Mouse (Mus musculus) Patski (cell line): Measurements from ENCODE around the gene Gm4881. TPM values are rescaled to one million over a fixed set of nuclear protein-coding genes. Genes with fewer than 3 reads are reported as not detected.

Experiments used
- ATAC-seq: fragments of 100-300 bp; one replicate; pipeline ENCODE4 v1.8.0; 2021
- CTCF ChIA-PET: fragments of 350-600 bp; sonication (Branson Sonifier 250); formaldehyde crosslinking; loops from one replicate; lab custom pipeline; 2022; ENCODE audit warnings: inconsistent platforms; lab: Charles Lee
- POLR2A ChIA-PET: fragments of 350-600 bp; sonication (Branson Sonifier 250); formaldehyde crosslinking; loops from one replicate; lab custom pipeline; 2022; ENCODE audit warnings: antibody characterized with exemption, inconsistent platforms; lab: Charles Lee
- DNase-seq: peaks from one replicate; pipeline ENCODE4 v3.0.0-alpha.2; 2011; ENCODE audit warnings: low read depth, low spot score
- H3K27me3 ChIP-seq: fragments of 371-371 bp; one replicate; pipeline ENCODE4 v1.5.1; 2021
- CTCF ChIP-seq: fragments of 100-300 bp; IDR thresholded peaks from one replicate; pipeline ENCODE4 v1.5.1; 2021
- in situ Hi-C: fragments of 300-500 bp; cut with MboI; formaldehyde crosslinking; loops from 3 replicates; pipeline ENCODE4 v1.11.1; 2018; ENCODE audit warnings: low pct_unique_long_range_greater_than_20kb, mixed read lengths
- polyA plus RNA-seq: library from polyadenylated mRNA; unstranded; gene quantifications from one replicate; pipeline ENCODE4 v1.2.3, GENCODE M21; 2021

The Gm4881 gene
- polyA plus RNA-seq, 1 experiment from 2014 or later, result not detected

DNA sequence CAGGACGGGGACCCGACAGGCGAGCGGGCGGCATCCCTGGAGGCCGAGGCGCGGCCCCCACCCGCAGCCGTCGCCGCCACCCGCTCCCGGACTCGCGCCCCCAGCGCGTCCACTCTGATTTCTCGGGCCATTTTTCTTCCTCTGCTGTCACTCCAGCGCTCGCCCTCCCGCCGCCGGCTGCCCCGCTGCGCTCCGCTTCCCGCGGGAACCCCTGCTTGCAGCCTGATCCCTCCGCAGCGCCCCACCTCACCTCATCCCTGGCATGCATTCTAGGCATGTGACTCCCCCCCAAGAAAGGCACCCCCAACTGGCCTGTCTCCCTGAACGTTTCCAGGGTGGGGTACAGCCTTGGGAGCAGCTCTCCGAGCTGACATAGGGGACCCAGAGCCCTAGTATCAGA is 10.9 kb upstream of the Gm4881 start:
- in situ Hi-C loops, result no loop called here
- CTCF ChIA-PET, result interaction anchor here (0.8 kb wide), 1 partner anchor 153 kb away, joined by 3 read pairs; no protein-coding TSS in a partner anchor
- peaks cover 30% of the 10 kb centered on the region for H3K27me3 ChIP-seq
- DNase-seq (no peak), ATAC-seq (no peak)
- TF ChIP-seq CTCF, result no peak
- POLR2A ChIA-PET, result no interaction called here

DNA sequence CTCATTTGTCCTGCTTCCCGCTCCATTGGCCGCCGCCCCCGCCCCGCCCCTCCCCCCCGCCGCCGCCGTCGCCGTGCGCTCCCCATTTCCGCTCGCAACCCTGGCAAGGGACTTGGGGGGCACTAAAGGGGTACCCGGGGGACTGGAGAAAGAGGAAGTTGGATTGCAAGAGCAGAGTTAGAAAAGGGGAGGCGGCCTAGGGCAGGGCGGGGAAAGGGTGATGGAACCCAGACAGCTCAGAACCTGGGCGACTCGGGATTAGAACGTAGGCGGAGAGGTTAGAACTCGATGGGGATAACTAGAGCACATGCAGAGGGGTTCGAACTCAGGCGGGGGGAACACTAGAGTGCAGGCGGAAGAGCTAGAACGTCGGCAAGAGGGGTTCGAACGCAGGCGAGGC is 10.2 kb upstream of the Gm4881 start:
- CTCF ChIA-PET, result interaction anchor here (0.8 kb wide), 1 partner anchor 154 kb away, joined by 3 read pairs; no protein-coding TSS in a partner anchor
- TF ChIP-seq CTCF, result no peak
- no peak for ATAC-seq
- POLR2A ChIA-PET, result interaction anchor here (0.6 kb wide), 1 partner anchor 63 kb away, joined by 3 read pairs; no protein-coding TSS in a partner anchor
- in situ Hi-C loops, result no loop called here
- peaks cover 37% of the 10 kb centered on the region for H3K27me3 ChIP-seq
- DNase-seq, result no peak

- no peak for ATAC-seq
- in situ Hi-C loops, result no loop called here
- no peak for TF ChIP-seq CTCF
- H3K27me3 ChIP-seq, result peaks cover 42% of the 10 kb centered on the region
- CTCF ChIA-PET, result no interaction called here
- POLR2A ChIA-PET, result interaction anchor here (0.6 kb wide), 1 partner anchor 63 kb away, joined by 3 read pairs; no protein-coding TSS in a partner anchor
- DNase-seq, result no peak
Observed at GRCm38 (mm10) chr7:24953966-24954365, 9.7 kb upstream of the Gm4881 start.

GRCm38 (mm10) chr7:24949958-24950623 is 5.8 kb upstream of the Gm4881 start:
- POLR2A ChIA-PET, result interaction anchor here (0.6 to 0.9 kb wide), 2 partner anchors 19 to 131 kb away, joined by 4 to 5 read pairs; no protein-coding TSS in a partner anchor
- peaks cover 69% of the 10 kb centered on the region for H3K27me3 ChIP-seq
- in situ Hi-C loops, result no loop called here
- ATAC-seq (peak; percentile 54), DNase-seq (no peak)
- peak; percentile 93 for TF ChIP-seq CTCF
- CTCF ChIA-PET, result interaction anchor here (0.6 to 2.0 kb wide), 8 partner anchors 10 to 144 kb away, joined by 3 to 11 read pairs (median 4); no protein-coding TSS in a partner anchor

- TF ChIP-seq CTCF, result no peak
- in situ Hi-C loops, result no loop called here
- CTCF ChIA-PET, result interaction anchor here (1.1 kb wide), 1 partner anchor 8 kb away, joined by 4 read pairs; no protein-coding TSS in a partner anchor
- peaks cover 81% of the 10 kb centered on the region for H3K27me3 ChIP-seq
- DNase-seq (no peak), ATAC-seq (no peak)
- POLR2A ChIA-PET, result no interaction called here
Observed at GRCm38 (mm10) chr7:24948774-24949173, 4.5 kb upstream of the Gm4881 start.

DNA sequence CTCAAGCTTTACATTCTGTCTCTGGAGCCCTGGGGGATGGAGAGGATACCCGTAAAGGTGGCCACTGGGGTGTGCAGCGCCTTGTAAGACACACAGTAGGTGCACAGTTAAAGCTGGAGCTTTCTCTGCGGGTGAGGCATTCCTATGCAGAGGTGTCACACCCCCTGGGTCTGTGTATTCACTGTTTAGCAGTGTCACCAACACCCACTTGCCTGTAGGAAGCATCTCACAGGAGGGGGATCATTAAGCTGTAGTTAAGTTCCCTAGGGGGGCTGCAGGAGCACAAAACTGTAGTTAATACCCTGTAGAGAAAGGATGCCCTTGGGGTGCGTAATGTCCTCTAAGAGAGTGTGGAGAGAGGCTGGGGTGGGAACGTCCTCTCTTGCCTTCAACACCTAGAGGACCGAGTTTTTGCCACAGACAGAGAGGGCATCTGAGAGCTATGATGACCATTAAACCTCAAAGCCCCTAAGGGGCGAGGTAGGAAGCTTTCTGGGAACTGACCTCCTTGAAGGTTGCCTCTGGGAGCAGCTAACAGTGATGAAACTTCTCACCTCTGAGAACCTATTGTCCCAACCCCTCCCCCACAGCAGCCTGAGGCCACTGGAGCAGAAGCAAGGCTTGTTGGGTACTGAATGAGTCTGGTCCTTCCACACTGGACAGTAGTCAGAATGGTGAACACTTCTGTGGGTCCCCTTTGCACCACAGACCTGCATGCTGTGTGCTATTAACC is 3.2 kb upstream of the Gm4881 start:
- ATAC-seq (no peak), DNase-seq (no peak)
- peaks cover 82% of the 10 kb centered on the region for H3K27me3 ChIP-seq
- TF ChIP-seq CTCF, result no peak
- in situ Hi-C loops, result no loop called here
- CTCF ChIA-PET, result interaction anchor here (0.6 to 0.7 kb wide), 2 partner anchors 10 to 130 kb away, joined by 3 to 4 read pairs; no protein-coding TSS in a partner anchor
- POLR2A ChIA-PET, result interaction anchor here (0.6 kb wide), 1 partner anchor 384 kb away, joined by 4 read pairs; no protein-coding TSS in a partner anchor

GRCm38 (mm10) chr7:24943641-24944040 is 653 bp downstream of the Gm4881 start:
- DNase-seq, result no peak
- ATAC-seq, result no peak
- H3K27me3 ChIP-seq, result peaks cover 57% of the 10 kb centered on the region
- ChIA-PET CTCF (no interaction called here), POLR2A (no interaction called here)
- no peak for TF ChIP-seq CTCF
- in situ Hi-C loops, result no loop called here

DNA sequence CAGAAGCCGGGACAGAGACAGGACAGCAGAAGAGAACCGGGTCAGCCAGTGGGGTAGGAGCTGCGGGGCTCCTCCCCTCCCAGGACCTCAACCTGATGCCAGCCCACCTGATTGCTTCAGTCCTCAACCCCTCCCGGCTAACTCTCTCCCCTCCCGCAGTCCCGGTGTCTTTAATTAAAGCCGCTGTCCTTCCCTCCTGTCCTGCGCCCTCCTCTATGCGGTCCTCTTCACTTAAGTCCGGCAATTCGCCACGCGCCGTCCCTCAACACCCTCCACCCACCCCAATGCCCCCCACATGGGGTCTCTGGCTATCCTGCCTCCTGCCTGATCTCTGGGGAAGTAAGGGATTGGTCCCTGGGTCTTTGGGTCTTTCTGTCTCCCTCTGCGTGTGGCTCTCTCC is 12.6 kb downstream of the Gm4881 start:
- ChIA-PET POLR2A (no interaction called here), CTCF (no interaction called here)
- DNase-seq, result no peak
- peaks cover 36% of the 10 kb centered on the region for H3K27me3 ChIP-seq
- no peak for TF ChIP-seq CTCF
- no peak for ATAC-seq
- in situ Hi-C loops, result no loop called here

GRCm38 (mm10) chr7:24930475-24930874 is 13.8 kb downstream of the Gm4881 start:
- POLR2A ChIA-PET, result no interaction called here
- in situ Hi-C loops, result no loop called here
- CTCF ChIA-PET, result no interaction called here
- H3K27me3 ChIP-seq, result peaks cover 36% of the 10 kb centered on the region
- no peak for TF ChIP-seq CTCF
- ATAC-seq (no peak), DNase-seq (no peak)

DNA sequence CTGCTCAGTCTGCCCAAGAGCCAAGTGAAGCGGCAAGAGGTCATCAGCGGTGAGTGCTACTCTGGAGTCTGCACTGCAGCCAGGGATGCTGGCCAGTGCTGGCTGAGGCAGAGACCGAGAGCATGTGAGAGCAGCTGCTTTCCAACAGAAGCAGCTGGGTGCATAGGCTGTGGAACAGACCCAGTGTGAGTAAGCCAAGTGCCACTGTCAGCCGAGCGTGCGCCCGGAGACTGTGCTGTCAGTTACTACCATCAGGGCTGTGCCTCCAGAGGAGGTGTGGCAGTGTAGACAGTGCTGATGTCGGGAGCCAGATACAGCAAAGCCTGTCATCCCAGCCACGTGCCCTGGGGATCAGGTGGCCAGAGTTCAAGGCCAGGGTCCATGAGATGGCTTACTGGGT is 24.6 kb downstream of the Gm4881 start:
- no peak for DNase-seq
- in situ Hi-C loops, result no loop called here
- CTCF ChIA-PET, result no interaction called here
- ATAC-seq, result no peak
- TF ChIP-seq CTCF, result no peak
- POLR2A ChIA-PET, result no interaction called here
- H3K27me3 ChIP-seq, result no peaks in the 10 kb centered on the region
